Mouse (Mus musculus) testis, adult 2 months (tissue): ENCODE measurements around the gene Adat3. TPM values are rescaled to one million over a fixed set of nuclear protein-coding genes. Genes with fewer than 3 reads are reported as not detected.

Experiments used
- H3K27ac ChIP-seq: fragments of 200-500 bp; 2 replicates; pipeline ENCODE4 v1.5.1; 2012; ENCODE audit warnings: low read depth, low read length; ENCODE audit not compliant: control insufficient read depth, insufficient read depth
- H3K27me3 ChIP-seq: fragments of 200-500 bp; 2 replicates; pipeline ENCODE4 v1.6.1; 2012; ENCODE audit warnings: mild to moderate bottlenecking, low read length, moderate library complexity; ENCODE audit not compliant: control insufficient read depth, insufficient read depth
- H3K36me3 ChIP-seq: fragments of 200-500 bp; 2 replicates; pipeline ENCODE4 v1.6.1; 2012; ENCODE audit warnings: mild to moderate bottlenecking, low read length; ENCODE audit not compliant: control insufficient read depth, insufficient read depth
- H3K4me1 ChIP-seq: fragments of 200-500 bp; 2 replicates; pipeline ENCODE4 v1.6.1; 2012; ENCODE audit warnings: low read length; ENCODE audit not compliant: control insufficient read depth, insufficient read depth
- H3K4me3 ChIP-seq: fragments of 200-500 bp; 2 replicates; pipeline ENCODE4 v1.5.1; 2012; ENCODE audit warnings: low read depth, mild to moderate bottlenecking, low read length, moderate library complexity, mixed read lengths; ENCODE audit not compliant: control insufficient read depth
- CTCF ChIP-seq: fragments of 200-500 bp; IDR thresholded peaks from 2 replicates; pipeline ENCODE4 v1.5.1; 2012; ENCODE audit warnings: low read depth, mild to moderate bottlenecking, inconsistent platforms, low read length, moderate library complexity; ENCODE audit not compliant: control insufficient read depth, insufficient read depth, insufficient replicate concordance
- POLR2A ChIP-seq: fragments of 200-500 bp; IDR thresholded peaks from 2 replicates; pipeline ENCODE4 v1.6.1; 2012; ENCODE audit warnings: low read depth, mild to moderate bottlenecking, inconsistent platforms, low read length, moderate library complexity; ENCODE audit not compliant: control insufficient read depth
- polyA plus RNA-seq: library from polyadenylated mRNA; depleted of rRNA; stranded (reverse); fragments of >200 nt; gene quantifications from 2 replicates; pipeline ENCODE4 v1.2.3, GENCODE M21; 2012; rRNA removed

Adat3 gene
- polyA plus RNA-seq, 1 experiment: 46.6 TPM

DNA sequence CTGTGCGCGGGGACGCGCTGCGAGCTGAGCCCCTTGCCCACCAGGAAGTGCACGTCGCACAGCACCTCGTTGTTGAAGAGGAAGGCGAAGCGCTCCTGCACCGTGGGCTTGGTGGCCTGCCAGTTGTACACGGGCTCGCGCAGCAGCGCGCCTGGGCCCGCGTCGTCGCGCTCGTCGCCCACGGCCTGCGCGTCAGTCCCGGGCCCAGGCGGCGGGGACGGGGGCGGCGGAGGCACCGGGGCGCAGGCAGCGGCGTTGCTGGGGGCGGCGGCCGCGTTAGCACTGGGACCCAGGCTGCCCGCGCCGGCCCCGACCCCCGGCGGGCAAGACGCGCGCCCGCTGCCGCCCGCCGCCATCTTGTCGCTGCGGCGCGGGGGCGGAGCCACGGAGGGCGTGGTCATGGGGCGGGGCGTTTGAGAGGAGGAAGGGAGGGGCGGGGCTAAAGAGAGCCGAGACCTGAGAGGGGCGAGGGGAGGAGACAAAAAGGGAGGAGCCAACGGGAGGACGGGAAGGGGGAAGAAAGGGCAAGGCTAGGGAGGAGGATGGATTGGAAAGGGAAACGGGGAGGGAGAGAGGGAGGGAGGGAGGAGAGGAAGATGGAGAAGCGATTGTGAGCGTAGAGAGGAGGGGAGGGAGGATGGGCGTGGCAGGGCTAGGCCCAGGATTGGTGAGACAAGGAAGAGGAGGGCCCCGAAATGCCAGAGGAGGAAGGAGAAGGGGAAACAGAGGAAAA, 53.6 kb downstream of the Adat3 start:
- no peaks in the 10 kb centered on the region for H3K27me3 ChIP-seq
- peaks cover 21% of the 10 kb centered on the region for H3K4me1 ChIP-seq
- no peak; the same call in 1 of the 2 replicates for TF ChIP-seq POLR2A
- peak; percentile 2; the same call in 1 of the 2 replicates for TF ChIP-seq CTCF
- H3K27ac ChIP-seq: peak overlapping the region; percentile 81
- no peaks in the 10 kb centered on the region for H3K36me3 ChIP-seq
- peak overlapping the region; percentile 90 for H3K4me3 ChIP-seq

DNA sequence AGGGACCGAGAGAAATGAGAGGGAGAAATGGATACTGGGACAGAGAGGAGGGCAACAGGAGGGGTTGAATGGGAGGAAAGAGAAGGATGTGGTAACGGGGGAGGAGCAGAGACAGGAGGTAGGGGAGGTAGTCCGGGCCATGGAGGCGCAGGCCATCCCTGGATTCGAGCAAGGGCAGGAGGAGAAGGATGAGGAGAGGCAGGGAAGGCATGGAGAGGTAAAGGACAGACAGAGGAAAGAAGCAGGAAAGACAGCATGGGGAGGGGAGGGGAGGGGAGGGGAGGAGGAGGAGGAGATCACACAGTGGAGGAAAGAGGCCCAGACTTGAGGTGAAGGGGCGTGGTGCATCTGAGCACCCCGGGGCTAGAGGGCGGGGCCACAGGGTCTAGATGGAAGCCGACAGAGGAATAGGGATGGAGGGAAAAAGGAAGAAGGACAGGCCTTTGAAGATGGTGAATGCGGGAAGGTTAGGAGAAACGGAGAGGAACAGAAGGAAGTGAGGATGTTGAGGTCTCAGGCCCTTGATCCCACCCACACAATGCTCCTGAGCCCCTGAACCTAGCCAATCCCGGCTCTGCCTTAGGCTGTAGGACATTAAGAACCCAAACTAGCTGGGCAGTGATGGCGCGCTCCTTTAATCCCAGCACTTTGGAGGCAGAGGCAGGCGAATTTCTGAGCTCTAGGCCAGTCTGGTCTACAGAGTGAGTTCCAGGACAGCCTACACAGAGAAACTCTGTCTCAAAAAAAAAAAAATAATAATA, 54.4 kb downstream of the Adat3 start, which contains the start of gene Btbd2:
TSS of gene Btbd2 (minus strand) at position 209 of the 761 bp plus-strand sequence.
- Histone ChIP-seq H3K4me1 (peaks cover 21% of the 10 kb centered on the region), H3K4me3 (peak within 1 kb of the TSS; percentile 90), H3K27ac (peak within 1 kb of the TSS; percentile 81), H3K36me3 (no peaks in the 10 kb centered on the region), H3K27me3 (no peaks in the 10 kb centered on the region)
- no peak for TF ChIP-seq POLR2A

Other genes with a start within 250 kb of the Adat3 start
- gene Plk5, start 246.4 kb upstream of the Adat3 start, polyA plus RNA-seq: 1.3 and 1.7 TPM in 2 replicates
- gene Mex3d, start 215.2 kb upstream of the Adat3 start, polyA plus RNA-seq: 596 and 686 TPM in 2 replicates
- gene Mbd3, start 203.3 kb upstream of the Adat3 start, polyA plus RNA-seq: 135 and 153 TPM in 2 replicates
- 446 and 549 TPM in 2 replicates for gene Uqcr11, start 196.1 kb upstream of the Adat3 start, polyA plus RNA-seq
- gene Tcf3, start 169.2 kb upstream of the Adat3 start, polyA plus RNA-seq: 13.4 and 14.9 TPM in 2 replicates
- gene Onecut3, start 108.0 kb upstream of the Adat3 start, polyA plus RNA-seq: 0.43 and 0.52 TPM in 2 replicates
- 1,123 and 1,230 TPM in 2 replicates for gene Atp8b3, start 63.8 kb upstream of the Adat3 start, polyA plus RNA-seq
- gene Rexo1, start 41.3 kb upstream of the Adat3 start, polyA plus RNA-seq: 201 and 214 TPM in 2 replicates
- 7.5 and 7.7 TPM in 2 replicates for gene Klf16, start 25.6 kb upstream of the Adat3 start, polyA plus RNA-seq
- 246 and 291 TPM in 2 replicates for gene Abhd17a, start 12.5 kb upstream of the Adat3 start, polyA plus RNA-seq
- 58.8 and 61.6 TPM in 2 replicates for gene Scamp4, start within 50 bp of the Adat3 start, polyA plus RNA-seq
- gene Gm49322, start 3.1 kb downstream of the Adat3 start, polyA plus RNA-seq: 1.9 and 2.1 TPM in 2 replicates
- 1,079 and 1,184 TPM in 2 replicates for gene Csnk1g2, start 20.0 kb downstream of the Adat3 start, polyA plus RNA-seq
- gene Btbd2, start 54.2 kb downstream of the Adat3 start, polyA plus RNA-seq: 18.9 and 20.5 TPM in 2 replicates
- gene Mknk2, start 75.2 kb downstream of the Adat3 start, polyA plus RNA-seq: 53.5 and 60.4 TPM in 2 replicates
- 11.1 and 12.5 TPM in 2 replicates for gene Mob3a, start 99.1 kb downstream of the Adat3 start, polyA plus RNA-seq
- gene Izumo4, start 99.3 kb downstream of the Adat3 start, polyA plus RNA-seq: 339 and 385 TPM in 2 replicates
- 178 and 195 TPM in 2 replicates for gene Ap3d1, start 139.4 kb downstream of the Adat3 start, polyA plus RNA-seq
- 168 and 189 TPM in 2 replicates for gene Dot1l, start 152.3 kb downstream of the Adat3 start, polyA plus RNA-seq
- 65.7 and 67.4 TPM in 2 replicates for gene Sf3a2, start 195.3 kb downstream of the Adat3 start, polyA plus RNA-seq
- 41.4 and 45.8 TPM in 2 replicates for gene Plekhj1, start 195.7 kb downstream of the Adat3 start, polyA plus RNA-seq
- gene Amh, start 202.4 kb downstream of the Adat3 start, polyA plus RNA-seq: 2.5 and 3.2 TPM in 2 replicates
- gene Jsrp1, start 210.6 kb downstream of the Adat3 start, polyA plus RNA-seq: 1.2 and 1.4 TPM in 2 replicates
- 261 and 275 TPM in 2 replicates for gene Oaz1, start 223.8 kb downstream of the Adat3 start, polyA plus RNA-seq
- gene Lingo3, start 241.2 kb downstream of the Adat3 start, polyA plus RNA-seq: 0.16 and 0.26 TPM in 2 replicates